In the genomic region with DNA sequence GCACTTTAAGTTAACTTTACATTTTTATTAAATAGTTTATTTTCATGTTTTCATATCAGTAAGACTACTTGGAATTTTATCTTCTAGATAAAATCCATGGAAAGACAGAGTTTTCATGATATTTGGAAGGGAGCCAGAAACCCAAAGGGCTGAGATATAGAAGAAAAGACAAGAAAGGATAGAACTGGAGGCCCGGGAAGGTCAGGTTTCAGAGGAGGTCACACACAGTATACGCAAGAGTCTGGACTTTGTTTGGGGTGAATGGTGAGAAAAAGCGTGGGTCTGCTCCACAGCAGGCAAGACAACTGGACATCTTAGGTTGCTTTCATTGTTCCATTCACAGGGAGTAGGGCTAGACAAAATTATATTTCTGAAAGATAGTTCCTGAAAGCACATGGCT, we compare ENCODE assay signal across 31 mouse cellular contexts.
DNase-seq lines count a peak whose midpoint lies in the region; ATAC-seq and TF ChIP-seq lines count a peak whose summit lies in the region.
"Had no signal": no experiment of that assay in that cellular context is flagged by ENCODE, and none has a peak within 500 bp of the region (broad histone marks: within the 10 kb centered on the region; RNA-seq: fewer than 3 reads in every experiment).

No protein-coding gene starts in this region.

- WGBS in forebrain, embryonic 10.5 days = 63% methylated on average over 3 of the region's 3 CpGs
- 55% methylated on average over 3 of the region's 3 CpGs for whole genome bisulfite sequencing in forebrain, embryonic 16.5 days
- WGBS in midbrain, embryonic 11.5 days = 65% methylated on average over 3 of the region's 3 CpGs
- 66% methylated on average over 3 of the region's 3 CpGs for WGBS in midbrain, embryonic 14.5 days
- 21% methylated on average over 3 of the region's 3 CpGs for WGBS in embryonic facial prominence, embryonic 14.5 days
- WGBS in hindbrain, postnatal 0 days = 43% methylated on average over 3 of the region's 3 CpGs

- H3K27me3 ChIP-seq in forebrain, embryonic 10.5 days (ENCODE audit: poor library complexity, severe bottlenecking) = no peaks in the 10 kb centered on the region
- H3K27me3 ChIP-seq in forebrain, embryonic 16.5 days (replicated peaks; ENCODE audit: control insufficient read depth, insufficient read depth, low read length) = no peaks in the 10 kb centered on the region
- no peaks in the 10 kb centered on the region for H3K27me3 ChIP-seq in midbrain, embryonic 11.5 days (ENCODE audit: control insufficient read depth, insufficient read depth, low read length)
- H3K27me3 ChIP-seq in midbrain, embryonic 14.5 days (ENCODE audit: control insufficient read depth, insufficient read depth, low read length) = no peaks in the 10 kb centered on the region
- H3K27me3 ChIP-seq in embryonic facial prominence, embryonic 14.5 days (replicated peaks; ENCODE audit: control insufficient read depth, insufficient read depth, low read length) = no peaks in the 10 kb centered on the region
- H3K27me3 ChIP-seq in hindbrain, postnatal 0 days (ENCODE audit: insufficient read depth, low read length) = no peaks in the 10 kb centered on the region
- H3K27me3 ChIP-seq: CH12.LX; heart, embryonic 15.5 days; hindbrain, embryonic 12.5 days; kidney, embryonic 15.5 days; limb, embryonic 12.5 days; liver, embryonic 15.5 days; lung, embryonic 15.5 days had no signal

- no peaks in the 10 kb centered on the region for H3K36me3 ChIP-seq in forebrain, embryonic 10.5 days (replicated peaks)
- H3K36me3 ChIP-seq in forebrain, embryonic 16.5 days (ENCODE audit: control insufficient read depth, insufficient read depth) = no peaks in the 10 kb centered on the region
- no peaks in the 10 kb centered on the region for H3K36me3 ChIP-seq in midbrain, embryonic 11.5 days (ENCODE audit: control insufficient read depth, insufficient read depth, low read length)
- H3K36me3 ChIP-seq in midbrain, embryonic 14.5 days (ENCODE audit: control insufficient read depth, insufficient read depth, low read length) = no peaks in the 10 kb centered on the region
- H3K36me3 ChIP-seq in embryonic facial prominence, embryonic 14.5 days (ENCODE audit: control insufficient read depth, insufficient read depth, low read length) = no peaks in the 10 kb centered on the region
- no peaks in the 10 kb centered on the region for H3K36me3 ChIP-seq in hindbrain, postnatal 0 days (ENCODE audit: insufficient read depth, low read length)
- H3K36me3 ChIP-seq: heart, embryonic 15.5 days; hindbrain, embryonic 12.5 days; kidney, embryonic 15.5 days; limb, embryonic 12.5 days; liver, embryonic 15.5 days; lung, embryonic 15.5 days had no signal

- peak overlapping the region; percentile 2; the same call in 1 of the 2 replicates for H3K27ac ChIP-seq in forebrain, embryonic 10.5 days
- no peak overlapping the region for H3K27ac ChIP-seq in forebrain, embryonic 16.5 days (ENCODE audit: low read length)
- no peak overlapping the region for H3K27ac ChIP-seq in midbrain, embryonic 11.5 days (ENCODE audit: low read depth, low read length)
- no peak overlapping the region for H3K27ac ChIP-seq in midbrain, embryonic 14.5 days (replicated peaks; ENCODE audit: low read depth, low read length)
- H3K27ac ChIP-seq in embryonic facial prominence, embryonic 14.5 days (replicated peaks; ENCODE audit: low read depth, low read length) = no peak overlapping the region
- no peak overlapping the region for H3K27ac ChIP-seq in hindbrain, postnatal 0 days
- H3K27ac ChIP-seq: heart, embryonic 15.5 days; hindbrain, embryonic 12.5 days; kidney, embryonic 15.5 days; left cerebral cortex, adult 2 months; limb, embryonic 12.5 days; liver, embryonic 15.5 days; lung, embryonic 15.5 days; macrophage had no signal

- H3K4me2 ChIP-seq in forebrain, embryonic 16.5 days (ENCODE audit: low read length) = no peak overlapping the region
- H3K4me2 ChIP-seq in midbrain, embryonic 11.5 days = no peak overlapping the region
- no peak overlapping the region for H3K4me2 ChIP-seq in midbrain, embryonic 14.5 days (ENCODE audit: low read length)
- no peak overlapping the region for H3K4me2 ChIP-seq in embryonic facial prominence, embryonic 14.5 days (ENCODE audit: low read depth, low read length)
- no peak overlapping the region for H3K4me2 ChIP-seq in hindbrain, postnatal 0 days (ENCODE audit: low read depth, low read length)
- H3K4me2 ChIP-seq: heart, embryonic 15.5 days; hindbrain, embryonic 12.5 days; kidney, embryonic 15.5 days; limb, embryonic 12.5 days; liver, embryonic 15.5 days; lung, embryonic 15.5 days had no signal

- no peak for DNase-seq in forebrain, embryonic 10.5 days (ENCODE audit: extremely low spot score, low spot score)
- peak; percentile 44 for DNase-seq in midbrain, embryonic 11.5 days (ENCODE audit: low spot score, missing footprints)
- DNase-seq in midbrain, embryonic 14.5 days = no peak
- DNase-seq in embryo, embryonic 11 days = peak; percentile 13
- peak; percentile 20 for DNase-seq in embryonic facial prominence, embryonic 14.5 days (ENCODE audit: low spot score)
- no peak for DNase-seq in cerebellum, adult 9-11 months
- no peak for DNase-seq in hindbrain, postnatal 0 days (ENCODE audit: low spot score)
- DNase-seq: adrenal gland, adult 2 months; adrenal gland, postnatal 36 days; cerebellum, adult 18-20 months; cerebellum, postnatal 14 days; forebrain, postnatal 0 days; gastrocnemius, postnatal 10 days; kidney, adult 18-20 months; kidney, postnatal 25 days; retina, postnatal 1 day; spleen, adult 18-20 months; thymus, adult 2 months; thymus, postnatal 36 days had no signal

- ATAC-seq in forebrain, embryonic 16.5 days = no peak
- ATAC-seq in midbrain, embryonic 11.5 days (ENCODE audit: low FRiP score) = no peak
- no peak for ATAC-seq in midbrain, embryonic 14.5 days (ENCODE audit: low FRiP score, low TSS enrichment)
- ATAC-seq in embryonic facial prominence, embryonic 14.5 days (ENCODE audit: low read depth) = no peak
- no peak for ATAC-seq in hindbrain, postnatal 0 days
- ATAC-seq: activated CD4-positive, CD25-positive, alpha-beta regulatory T cell, adult 4 months; forebrain, postnatal 0 days; midbrain, embryonic 16.5 days had no signal

- H3K9me3 ChIP-seq in forebrain, embryonic 10.5 days = no peaks in the 10 kb centered on the region
- no peaks in the 10 kb centered on the region for H3K9me3 ChIP-seq in forebrain, embryonic 16.5 days (ENCODE audit: control insufficient read depth, low read length)
- no peaks in the 10 kb centered on the region for H3K9me3 ChIP-seq in midbrain, embryonic 11.5 days (ENCODE audit: control insufficient read depth, low read length)
- H3K9me3 ChIP-seq in midbrain, embryonic 14.5 days (ENCODE audit: control insufficient read depth, low read length) = no peaks in the 10 kb centered on the region
- H3K9me3 ChIP-seq in embryonic facial prominence, embryonic 14.5 days (ENCODE audit: control insufficient read depth, low read length) = no peaks in the 10 kb centered on the region
- no peaks in the 10 kb centered on the region for H3K9me3 ChIP-seq in hindbrain, postnatal 0 days (ENCODE audit: low read length)
- H3K9me3 ChIP-seq: heart, embryonic 15.5 days; hindbrain, embryonic 12.5 days; kidney, embryonic 15.5 days; limb, embryonic 12.5 days; liver, embryonic 15.5 days; lung, embryonic 15.5 days had no signal

- peaks cover 5% of the 10 kb centered on the region; the same call in 1 of the 2 replicates for H3K4me1 ChIP-seq in forebrain, embryonic 10.5 days
- no peaks in the 10 kb centered on the region for H3K4me1 ChIP-seq in forebrain, embryonic 16.5 days (replicated peaks; ENCODE audit: control insufficient read depth, insufficient read depth, low read length)
- H3K4me1 ChIP-seq in midbrain, embryonic 11.5 days (ENCODE audit: control insufficient read depth, insufficient read depth, low read length) = no peaks in the 10 kb centered on the region
- no peaks in the 10 kb centered on the region for H3K4me1 ChIP-seq in midbrain, embryonic 14.5 days (ENCODE audit: control insufficient read depth, insufficient read depth, low read length)
- no peaks in the 10 kb centered on the region for H3K4me1 ChIP-seq in embryonic facial prominence, embryonic 14.5 days (ENCODE audit: control insufficient read depth, insufficient read depth, low read length)
- no peaks in the 10 kb centered on the region for H3K4me1 ChIP-seq in hindbrain, postnatal 0 days (ENCODE audit: insufficient read depth, low read length)
- H3K4me1 ChIP-seq: heart, embryonic 15.5 days; hindbrain, embryonic 12.5 days; kidney, embryonic 15.5 days; limb, embryonic 12.5 days; liver, embryonic 15.5 days; lung, embryonic 15.5 days had no signal

- no peak for TF ChIP-seq CTCF in hindbrain, postnatal 0 days (IDR thresholded peaks at IDR 0.05; ENCODE audit: low read depth)

- no peak overlapping the region for H3K4me3 ChIP-seq in forebrain, embryonic 10.5 days
- no peak overlapping the region for H3K4me3 ChIP-seq in forebrain, embryonic 16.5 days (replicated peaks; ENCODE audit: low read length)
- no peak overlapping the region for H3K4me3 ChIP-seq in midbrain, embryonic 11.5 days (ENCODE audit: low read depth, low read length)
- H3K4me3 ChIP-seq in midbrain, embryonic 14.5 days (replicated peaks; ENCODE audit: low read depth, low read length) = no peak overlapping the region
- H3K4me3 ChIP-seq in embryonic facial prominence, embryonic 14.5 days (ENCODE audit: low read depth, low read length) = no peak overlapping the region
- H3K4me3 ChIP-seq in hindbrain, postnatal 0 days (ENCODE audit: low read length) = no peak overlapping the region
- H3K4me3 ChIP-seq: heart, embryonic 15.5 days; hindbrain, embryonic 12.5 days; kidney, embryonic 15.5 days; left cerebral cortex, adult 2 months; limb, embryonic 12.5 days; liver, embryonic 15.5 days; lung, embryonic 15.5 days had no signal

- no peak overlapping the region for H3K9ac ChIP-seq in forebrain, embryonic 16.5 days (replicated peaks; ENCODE audit: low read depth, low read length)
- H3K9ac ChIP-seq in midbrain, embryonic 11.5 days (ENCODE audit: low read length) = no peak overlapping the region
- H3K9ac ChIP-seq in midbrain, embryonic 14.5 days (replicated peaks; ENCODE audit: low read length) = no peak overlapping the region
- no peak overlapping the region for H3K9ac ChIP-seq in embryonic facial prominence, embryonic 14.5 days (ENCODE audit: low read depth, low read length)
- no peak overlapping the region for H3K9ac ChIP-seq in hindbrain, postnatal 0 days (replicated peaks; ENCODE audit: low read length)
- H3K9ac ChIP-seq: forebrain, postnatal 0 days; heart, embryonic 15.5 days; hindbrain, embryonic 12.5 days; kidney, embryonic 15.5 days; limb, embryonic 12.5 days; liver, embryonic 15.5 days; lung, embryonic 15.5 days had no signal

Comparison
In these comparisons a context has a peak if more than half of its experiments do, and no peak if none do; other contexts are left out.
1. DNase-seq: peak in midbrain, embryonic 11.5 days (single experiment), embryo, embryonic 11 days (single experiment) and embryonic facial prominence, embryonic 14.5 days (single experiment); none in forebrain, embryonic 10.5 days (single experiment), midbrain, embryonic 14.5 days (single experiment), cerebellum, adult 9-11 months (single experiment) and hindbrain, postnatal 0 days (single experiment).